Mouse (Mus musculus): ENCODE data around the gene Slc25a3. TPM values are rescaled to one million over a fixed set of nuclear protein-coding genes. Genes with fewer than 3 reads are reported as not detected.

Slc25a3 gene
- total RNA-seq, 2 experiments from 2014 or later = 546 TPM

DNA sequence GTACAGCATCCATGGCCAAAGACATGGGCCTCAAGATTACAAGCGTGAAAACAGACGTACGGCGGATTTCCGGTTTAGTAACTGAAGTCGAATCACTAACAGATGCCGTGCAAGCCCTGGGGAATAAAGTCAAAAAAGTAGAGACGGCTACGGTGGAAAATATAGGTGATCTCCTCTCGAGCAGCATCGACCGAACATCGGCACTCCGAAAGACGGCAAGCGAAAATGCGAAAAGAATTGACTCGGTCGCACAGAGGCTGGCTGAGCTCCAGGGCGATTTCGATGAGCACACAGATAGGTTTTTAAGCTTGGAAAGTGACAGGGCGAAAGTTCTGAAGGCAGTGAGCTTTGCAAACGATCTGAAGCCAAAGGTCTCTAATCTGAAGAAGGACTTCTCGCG lies 21.9 kb downstream of the Slc25a3 start:
- intact Hi-C loops (cut with DNase I) = no loop called here
- no peak for DNase-seq (ENCODE audit: low spot score in 2 of 2)

DNA sequence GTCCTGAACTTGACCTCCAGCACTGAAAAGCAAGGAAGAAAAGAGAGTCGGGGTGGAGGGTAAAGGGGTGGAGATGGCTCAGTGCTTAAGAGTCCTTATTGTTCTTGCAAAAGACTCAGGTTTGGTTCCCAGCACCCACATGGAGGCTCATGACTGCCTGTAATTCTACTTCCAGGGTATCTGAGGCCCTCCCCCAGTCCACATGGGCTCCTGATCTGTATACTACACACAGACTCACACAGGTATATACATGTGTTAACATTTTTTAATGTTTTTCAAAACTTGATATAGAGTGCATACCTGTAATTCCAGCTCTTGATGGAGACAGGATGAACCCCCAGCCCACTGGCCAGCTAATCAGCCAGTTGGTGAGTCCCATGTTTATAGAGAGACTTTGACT lies 23.8 kb downstream of the Slc25a3 start:
- no peak for DNase-seq (ENCODE audit: low spot score in 2 of 2)
- intact Hi-C loops (cut with DNase I) = no loop called here

DNA sequence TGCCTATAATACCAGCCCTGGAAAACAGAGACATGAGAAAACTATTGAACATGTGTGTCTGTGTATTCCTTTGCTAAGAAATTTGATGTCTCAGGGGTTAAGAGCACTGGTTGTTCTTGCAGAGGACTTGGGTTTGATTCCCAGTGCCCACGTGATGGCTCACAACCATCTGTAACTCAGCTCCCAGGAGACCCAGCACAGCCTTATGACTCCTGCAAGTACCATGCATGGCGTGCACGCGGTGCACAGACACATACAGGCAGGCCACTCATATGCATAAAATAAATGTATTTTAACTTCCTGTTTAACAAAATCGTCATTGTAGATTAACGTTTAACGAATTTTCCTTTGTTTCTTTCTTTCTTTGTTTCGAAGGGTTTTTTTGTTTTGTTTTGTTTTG lies 25.8 kb downstream of the Slc25a3 start:
- intact Hi-C loops (cut with DNase I) = no loop called here

DNA sequence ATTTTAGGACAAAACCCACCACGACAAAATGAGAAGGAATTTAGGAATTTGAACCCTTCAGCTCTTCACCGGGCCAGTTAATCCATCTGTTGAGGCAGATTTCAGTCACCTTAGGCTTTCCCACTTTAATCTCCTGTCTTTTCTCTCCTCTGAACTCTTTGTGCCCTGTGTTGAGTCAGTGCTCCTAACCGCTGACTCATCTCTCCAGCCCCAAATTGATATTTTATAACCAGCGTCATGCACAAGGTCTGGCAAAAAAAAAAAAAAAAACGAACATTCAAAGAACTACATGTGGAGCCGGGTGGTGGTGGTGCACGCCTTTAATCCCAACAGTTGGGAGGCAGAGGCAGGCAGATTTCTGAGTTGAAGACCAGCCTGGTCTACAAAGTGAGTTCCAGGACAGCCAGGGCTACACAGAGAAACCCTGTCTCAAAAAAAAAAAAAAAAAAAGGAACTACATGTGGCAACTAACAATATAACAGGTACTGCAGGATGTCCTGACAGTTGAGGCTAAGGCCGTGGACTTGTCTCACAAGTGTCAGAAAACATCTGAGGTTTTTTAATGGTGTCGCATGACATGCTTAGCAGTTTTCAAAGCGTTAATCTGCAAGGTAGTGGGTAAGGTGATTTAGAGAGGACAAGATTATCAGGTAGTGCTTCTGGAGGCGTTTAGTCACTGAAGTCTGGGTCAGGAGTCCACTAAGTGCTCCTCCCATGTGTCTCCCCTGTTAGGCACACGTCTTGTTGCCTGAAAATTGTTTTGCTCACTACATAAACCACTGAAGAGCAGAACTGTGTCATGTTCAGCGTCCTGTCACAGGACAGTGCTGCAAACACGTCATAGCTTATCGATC lies 29.4 kb downstream of the Slc25a3 start:
- intact Hi-C loops (cut with DNase I) = no loop called here
- DNase-seq (ENCODE audit: low spot score in 2 of 2) = no peak

More for the DNA sequence above, 25.8 kb downstream of the Slc25a3 start:
- DNase-seq (ENCODE audit: low spot score in 2 of 2) = no peak

DNA sequence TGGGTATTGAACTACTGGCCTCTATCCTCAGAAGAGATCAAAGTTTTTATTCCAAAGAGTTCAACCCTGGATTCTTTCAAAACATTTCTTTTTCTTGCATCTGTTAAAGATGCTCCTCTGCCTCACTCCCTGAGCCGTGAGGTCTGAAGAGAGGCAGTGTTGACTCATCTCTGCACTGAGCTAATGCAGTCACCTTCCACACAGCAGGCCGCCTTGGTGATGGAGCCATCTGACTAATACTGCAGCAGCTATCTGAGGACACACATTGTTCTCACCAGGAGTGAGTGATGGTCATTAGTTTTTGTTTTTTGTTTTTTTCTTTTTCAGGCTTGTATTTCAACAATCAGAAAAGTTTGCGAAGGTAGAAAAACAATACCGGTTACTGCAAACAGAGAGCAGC lies 31.0 kb downstream of the Slc25a3 start:
- intact Hi-C loops (cut with DNase I) = no loop called here
- DNase-seq (ENCODE audit: low spot score in 2 of 2) = no peak

DNA sequence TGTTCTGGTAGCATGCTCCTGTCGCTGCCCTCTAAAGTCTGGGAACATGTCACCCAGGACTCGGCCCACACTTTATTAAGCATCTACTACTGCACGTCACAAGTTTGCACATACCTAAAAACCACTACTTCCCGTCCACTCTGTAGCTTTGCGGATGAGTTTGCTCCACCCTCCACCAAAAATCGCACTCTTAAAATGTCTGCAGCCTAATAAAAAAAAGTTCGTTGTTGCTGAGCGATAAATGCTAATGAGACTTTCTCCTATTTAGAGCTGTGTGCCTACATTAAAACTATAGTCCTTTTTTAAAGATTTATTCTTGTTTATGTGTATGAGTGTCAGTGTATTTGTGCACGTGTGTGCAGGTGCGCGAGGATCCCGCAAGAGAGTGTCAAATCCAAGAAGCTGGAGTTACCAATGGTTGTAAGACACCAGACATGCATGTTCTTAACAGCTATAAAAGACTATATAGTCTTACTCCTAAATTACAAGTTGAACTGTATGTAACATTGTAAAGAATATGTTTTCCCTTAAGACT lies 40.4 kb downstream of the Slc25a3 start:
- intact Hi-C loops (cut with DNase I) = no loop called here
- DNase-seq (ENCODE audit: low spot score in 2 of 2) = peak in 1 of 2 experiments; percentile 4

DNA sequence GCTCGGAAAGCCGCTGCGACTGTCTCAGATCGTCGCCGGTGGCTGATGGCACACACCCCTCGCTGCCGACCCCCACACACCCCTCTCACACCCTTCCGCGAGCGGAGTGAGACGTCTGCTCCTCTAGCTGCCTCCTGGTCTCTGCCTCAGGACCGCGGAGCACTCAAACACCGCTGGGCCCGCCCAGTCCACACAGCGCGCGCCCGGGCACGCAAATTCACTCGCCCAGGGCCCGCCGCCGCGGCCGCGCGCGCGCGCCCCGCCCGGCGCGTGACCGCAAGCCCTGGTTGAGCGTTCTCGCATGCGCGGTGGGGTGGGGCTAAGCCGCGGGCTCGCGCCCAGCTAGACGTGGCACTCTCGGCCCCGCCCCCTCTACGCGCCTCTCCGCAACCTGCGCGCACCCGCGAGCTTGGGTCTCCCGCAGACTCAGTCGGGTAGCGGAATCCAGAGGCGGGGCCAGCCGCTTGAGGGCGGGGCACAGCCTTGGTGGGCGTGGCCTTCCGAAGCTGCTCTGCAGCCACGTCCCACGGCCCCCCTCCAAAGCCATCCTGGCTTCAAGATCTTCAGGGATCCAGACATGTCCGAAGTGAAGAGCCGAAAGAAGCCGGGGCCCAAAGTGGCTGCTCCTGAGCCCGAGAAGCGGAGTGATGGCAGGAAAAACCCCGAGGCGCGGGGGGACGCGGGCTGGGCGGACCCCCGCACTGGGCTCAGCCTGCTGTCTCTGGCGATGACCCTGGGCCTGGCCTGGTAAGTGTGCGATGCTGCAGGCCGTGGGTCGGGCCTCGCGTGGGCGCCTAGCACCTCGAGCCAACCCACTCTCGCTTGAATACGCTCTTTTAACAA lies 41.1 kb downstream of the Slc25a3 start, which contains the start of the genes Apaf1 and Ikbip:
Gene Apaf1, minus strand, starts transcription at position 221 of the 843 bp plus-strand sequence.
Gene Ikbip, plus strand, starts transcription at position 391 of the 843 bp plus-strand sequence.
- DNase-seq (ENCODE audit: low spot score in 2 of 2) = peak; percentile 100
- intact Hi-C loops (cut with DNase I) = loop anchor here (1.0 kb wide), 1 partner anchor 41 kb away; no protein-coding TSS in a partner anchor

DNA sequence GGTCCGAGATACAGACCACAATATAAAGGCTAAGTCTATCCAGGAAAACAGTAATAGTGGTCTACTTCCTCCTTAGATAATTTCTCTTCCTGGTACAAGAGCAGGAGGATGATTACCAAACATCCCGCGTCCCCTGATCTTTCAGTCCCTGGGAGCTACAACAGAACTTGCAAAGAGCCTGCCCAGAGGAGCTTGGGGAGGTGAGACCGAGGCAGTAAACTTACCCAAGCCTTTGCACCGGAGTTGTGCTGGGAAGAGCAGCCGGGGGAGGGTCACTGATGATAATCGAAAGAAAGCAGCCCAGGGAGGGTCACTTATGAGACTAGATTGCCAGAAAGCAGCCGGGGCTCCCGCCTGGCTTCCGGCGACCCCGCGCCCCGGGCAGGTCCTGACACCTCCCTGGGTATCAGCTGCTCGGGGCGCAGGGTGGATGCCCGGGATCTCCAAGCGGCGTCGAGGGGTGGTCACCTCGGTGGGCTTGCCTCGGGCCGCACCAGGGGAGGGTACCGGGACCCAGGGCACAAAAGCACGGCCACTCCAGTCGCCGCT lies 41.8 kb downstream of the Slc25a3 start:
- peak in 1 of 2 experiments; percentile 3 for DNase-seq (ENCODE audit: low spot score in 2 of 2)
- intact Hi-C loops (cut with DNase I) = loop anchor here (1.0 kb wide), 1 partner anchor 41 kb away; no protein-coding TSS in a partner anchor

DNA sequence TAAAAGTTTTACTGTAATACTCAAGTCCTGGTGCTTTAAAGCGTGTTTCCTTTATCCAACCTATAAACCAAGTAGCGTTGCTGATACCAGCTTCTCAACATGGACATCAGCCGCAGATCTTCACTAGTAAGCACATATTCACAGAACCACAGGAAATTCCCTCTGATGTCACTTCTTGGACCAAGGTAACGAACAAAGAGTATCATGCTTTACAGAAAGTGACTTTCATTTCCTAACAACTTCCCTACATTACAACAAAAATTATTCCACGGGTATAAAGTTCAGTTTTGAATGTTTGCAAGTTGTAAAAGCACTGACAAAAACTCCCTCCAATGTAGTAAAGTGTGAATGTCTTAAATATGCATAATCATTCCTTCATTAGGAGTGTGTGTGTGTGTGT lies 43.3 kb downstream of the Slc25a3 start:
- intact Hi-C loops (cut with DNase I) = no loop called here

DNA sequence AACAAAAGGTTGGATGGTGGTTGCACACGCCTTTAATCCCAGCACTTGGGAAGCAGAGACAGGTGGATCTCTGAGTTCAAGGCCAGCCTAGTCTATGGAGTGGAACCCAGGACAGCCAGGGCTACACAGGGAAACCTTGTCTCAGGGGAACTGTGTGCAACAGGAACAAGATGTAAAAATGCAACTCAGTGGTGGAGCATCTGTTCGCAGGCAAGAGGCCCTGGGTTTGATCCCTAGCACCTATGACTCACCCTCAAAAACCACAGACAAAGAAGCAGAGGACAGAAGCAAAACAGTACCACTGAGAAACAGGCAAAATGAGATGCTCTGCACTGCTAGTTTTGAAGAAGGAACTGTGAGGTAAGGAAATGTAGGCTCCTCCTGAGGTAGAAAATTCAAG lies 47.2 kb downstream of the Slc25a3 start:
- DNase-seq (ENCODE audit: low spot score in 2 of 2) = no peak
- intact Hi-C loops (cut with DNase I) = no loop called here

More for the DNA sequence above, 43.3 kb downstream of the Slc25a3 start:
- DNase-seq (ENCODE audit: low spot score in 2 of 2) = no peak

DNA sequence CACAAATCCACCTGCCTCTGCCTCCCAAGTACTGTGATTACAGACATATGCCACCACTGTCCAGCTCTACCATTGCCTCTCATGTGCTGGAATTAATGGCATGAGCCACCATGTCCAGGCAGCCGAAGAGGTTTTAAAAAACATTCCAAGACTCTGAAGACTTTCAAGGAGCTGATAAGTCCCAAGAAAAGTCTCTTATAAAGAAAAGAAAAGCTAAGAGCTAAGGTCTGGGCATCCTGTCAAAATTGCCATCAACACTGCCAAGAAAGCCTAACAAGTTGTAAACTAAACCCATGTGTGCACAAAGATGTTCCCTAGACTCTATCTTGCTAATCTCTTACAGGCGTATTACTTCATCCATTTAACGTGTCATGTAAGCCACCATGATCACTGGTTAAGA lies 50.5 kb downstream of the Slc25a3 start:
- intact Hi-C loops (cut with DNase I) = loop anchor here (2.0 to 5.0 kb wide), 2 partner anchors 69 to 164 kb away; no protein-coding TSS in a partner anchor
- no peak for DNase-seq (ENCODE audit: low spot score in 2 of 2)

DNA sequence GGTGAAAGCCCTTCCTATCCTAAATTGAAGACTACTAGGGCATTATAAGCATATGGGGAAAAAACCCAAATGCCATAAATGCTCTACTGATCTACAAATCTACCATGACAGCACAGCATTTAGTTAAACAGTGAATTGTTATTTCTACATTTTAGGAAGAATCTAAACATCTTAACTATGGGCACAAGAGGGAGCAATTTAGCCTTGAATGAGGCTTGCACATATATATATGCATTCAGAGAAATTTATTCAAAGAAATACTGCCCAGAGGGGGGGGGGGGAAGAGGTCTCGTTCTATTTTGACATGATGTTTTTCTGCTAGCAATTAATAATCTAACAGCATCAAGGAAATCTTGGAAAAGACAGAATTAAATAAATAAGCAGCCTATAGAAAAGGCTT lies 52.1 kb downstream of the Slc25a3 start:
- intact Hi-C loops (cut with DNase I) = loop anchor here (2.0 to 5.0 kb wide), 2 partner anchors 71 to 166 kb away; no protein-coding TSS in a partner anchor
- no peak for DNase-seq (ENCODE audit: low spot score in 2 of 2)

Other genes starting within 250 kb of the Slc25a3 start
- 10 to 100 TPM; 11.3 to 15.4 TPM for gene Apaf1, start 41.3 kb downstream of the Slc25a3 start, total RNA-seq (2021)
- 10 to 100 TPM; 12.2 to 15.3 TPM for gene Ikbip, start 41.1 kb downstream of the Slc25a3 start, total RNA-seq (2021)
- gene Tmpo, start 57.3 kb upstream of the Slc25a3 start, total RNA-seq (2021) = 10 to 100 TPM; 39.7 to 41.5 TPM